Mouse (Mus musculus): ENCODE data around the gene 2310030G06Rik. TPM values are rescaled to one million over a fixed set of nuclear protein-coding genes. Genes with fewer than 3 reads are reported as not detected.

The 2310030G06Rik gene
- total and polyA plus RNA-seq, 3 experiments = not detected

DNA sequence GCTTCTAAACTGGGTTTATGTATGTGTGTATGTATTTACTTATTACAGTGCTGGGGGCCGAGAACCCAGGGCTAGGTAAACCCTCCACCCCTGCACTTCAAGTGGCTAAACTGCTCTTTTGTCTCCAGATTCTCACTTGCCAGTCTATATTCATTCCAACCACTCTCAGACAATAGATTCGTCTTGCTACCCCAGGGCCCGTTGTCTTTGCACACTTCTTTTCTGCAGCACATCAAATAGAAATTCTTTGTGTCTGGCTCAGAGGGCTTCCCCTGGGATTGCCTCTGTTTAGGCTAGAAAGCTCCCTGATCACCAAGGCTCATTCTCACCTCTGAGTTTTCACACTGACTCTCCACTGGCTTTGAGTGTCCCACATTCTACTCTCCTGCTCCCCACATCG is 13.8 kb downstream of the 2310030G06Rik start:
- H3K4me3 ChIP-seq (ENCODE audit: control insufficient read depth in 1 of 2, insufficient read depth in 1 of 2, low read depth in 2 of 2, low read length in 2 of 2) = no peak overlapping the region
- H3K9ac ChIP-seq (ENCODE audit: control insufficient read depth, low read depth, low read length, poor library complexity, severe bottlenecking) = no peak overlapping the region
- no peak for DNase-seq (ENCODE audit: low read depth, low spot score)
- H3K27ac ChIP-seq (ENCODE audit: control insufficient read depth, low read depth, low read length) = no peak overlapping the region
- H3K27me3 ChIP-seq (ENCODE audit: control insufficient read depth in 1 of 2, insufficient read depth in 2 of 2, low read length in 2 of 2) = peaks cover 0 to 8% of the 10 kb centered on the region in 2 experiments
- TF ChIP-seq POLR2AphosphoS2 (IDR thresholded peaks at IDR 0.05; ENCODE audit: low read length) (no peak), MYB (IDR thresholded peaks at IDR 0.05; ENCODE audit: low read depth, low read length) (no peak), EP300 (IDR thresholded peaks at IDR 0.05; ENCODE audit: low read depth in 1 of 2, low read length in 2 of 2) (no peak), MAZ (IDR thresholded peaks at IDR 0.05; ENCODE audit: low read depth, low read length) (no peak), USF1 (IDR thresholded peaks at IDR 0.05; ENCODE audit: low read depth, low read length) (no peak), ETS1 (IDR thresholded peaks at IDR 0.05; ENCODE audit: low read depth, low read length) (no peak), NRF1 (IDR thresholded peaks at IDR 0.05; ENCODE audit: insufficient read depth, low read depth, low read length, poor library complexity, severe bottlenecking) (no peak), GATA1 (IDR thresholded peaks at IDR 0.05; ENCODE audit: low read depth, low read length) (no peak), BHLHE40 (IDR thresholded peaks at IDR 0.05; ENCODE audit: borderline replicate concordance, low read depth, low read length) (no peak), POLR2AphosphoS5 (IDR thresholded peaks at IDR 0.05; ENCODE audit: borderline replicate concordance, low read depth, low read length) (no peak), RAD21 (IDR thresholded peaks at IDR 0.05; ENCODE audit: low read depth, low read length) (no peak), ZNF384 (IDR thresholded peaks at IDR 0.05; ENCODE audit: low read depth, low read length) (no peak)
- H3K4me1 ChIP-seq (ENCODE audit: control insufficient read depth in 1 of 2, insufficient read depth in 2 of 2, low read length in 2 of 2) = no peaks in the 10 kb centered on the region
- no peaks in the 10 kb centered on the region for H3K36me3 ChIP-seq (ENCODE audit: control insufficient read depth in 1 of 2, insufficient read depth in 2 of 2, low read length in 2 of 2)
- no peaks in the 10 kb centered on the region for H3K79me2 ChIP-seq (ENCODE audit: control insufficient read depth, insufficient read depth, low read length, poor library complexity)
- no peaks in the 10 kb centered on the region for H3K9me3 ChIP-seq (replicated peaks; ENCODE audit: insufficient read depth, low read length)

DNA sequence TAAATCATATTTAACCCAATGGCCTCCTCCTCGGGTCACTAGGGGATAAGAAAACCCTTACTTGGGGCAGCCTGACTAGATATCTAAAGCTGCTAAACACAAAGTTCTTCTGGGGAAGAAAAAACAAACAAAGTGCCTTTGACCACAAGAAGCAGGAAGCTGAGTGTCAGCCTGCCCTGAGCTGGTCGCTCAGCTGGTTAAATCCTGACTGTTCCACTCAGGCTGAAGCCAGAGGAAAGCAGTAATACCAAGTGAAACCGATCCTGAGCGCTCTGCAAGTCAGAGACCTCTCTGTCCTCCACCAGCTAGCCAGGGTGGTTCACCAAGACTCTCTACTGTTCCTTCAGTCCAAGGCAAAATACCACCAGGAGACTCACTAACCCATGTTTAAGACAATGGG is 16.7 kb downstream of the 2310030G06Rik start:
- DNase-seq (ENCODE audit: low read depth, low spot score) = no peak
- H3K27me3 ChIP-seq (ENCODE audit: control insufficient read depth in 1 of 2, insufficient read depth in 2 of 2, low read length in 2 of 2) = peaks cover 0 to 9% of the 10 kb centered on the region in 2 experiments; a peak in 3 of 4 replicates
- H3K36me3 ChIP-seq (ENCODE audit: control insufficient read depth in 1 of 2, insufficient read depth in 2 of 2, low read length in 2 of 2) = no peaks in the 10 kb centered on the region
- H3K9me3 ChIP-seq (replicated peaks; ENCODE audit: insufficient read depth, low read length) = no peaks in the 10 kb centered on the region
- no peaks in the 10 kb centered on the region for H3K79me2 ChIP-seq (ENCODE audit: control insufficient read depth, insufficient read depth, low read length, poor library complexity)
- H3K27ac ChIP-seq (ENCODE audit: control insufficient read depth, low read depth, low read length) = no peak overlapping the region
- no peak overlapping the region for H3K4me3 ChIP-seq (ENCODE audit: control insufficient read depth in 1 of 2, insufficient read depth in 1 of 2, low read depth in 2 of 2, low read length in 2 of 2)
- H3K9ac ChIP-seq (ENCODE audit: control insufficient read depth, low read depth, low read length, poor library complexity, severe bottlenecking) = no peak overlapping the region
- no peak for TF ChIP-seq NELFE (IDR thresholded peaks at IDR 0.05; ENCODE audit: low read depth, low read length)
- TF ChIP-seq POLR2A (IDR thresholded peaks at IDR 0.05; ENCODE audit: control insufficient read depth in 1 of 2, insufficient read depth in 1 of 2, low read depth in 1 of 2, low read length in 2 of 2, poor library complexity in 1 of 2) = no peak
- TF ChIP-seq MXI1 (IDR thresholded peaks at IDR 0.05; ENCODE audit: low read depth, low read length) = no peak
- TF ChIP-seq TBP (IDR thresholded peaks at IDR 0.05; ENCODE audit: low read depth, low read length) = no peak
- TF ChIP-seq ZKSCAN1 (IDR thresholded peaks at IDR 0.05; ENCODE audit: low read depth, low read length) = no peak
- no peak for TF ChIP-seq MAX (IDR thresholded peaks at IDR 0.05; ENCODE audit: low read length)
- TF ChIP-seq USF2 (IDR thresholded peaks at IDR 0.05; ENCODE audit: borderline replicate concordance in 1 of 2, insufficient read depth in 1 of 2, low read depth in 1 of 2, low read length in 2 of 2) = no peak
- no peak for TF ChIP-seq JUND (IDR thresholded peaks at IDR 0.05; ENCODE audit: low read depth, low read length)
- no peak for TF ChIP-seq MAFK (IDR thresholded peaks at IDR 0.05; ENCODE audit: borderline replicate concordance, low read depth, low read length)
- no peak for TF ChIP-seq E2F4 (IDR thresholded peaks at IDR 0.05; ENCODE audit: borderline replicate concordance, low read depth, low read length)
- no peak for TF ChIP-seq RCOR1 (IDR thresholded peaks at IDR 0.05; ENCODE audit: low read depth, low read length)
- TF ChIP-seq ZNF384 (IDR thresholded peaks at IDR 0.05; ENCODE audit: low read depth, low read length) = no peak
- no peak for TF ChIP-seq GATA1 (IDR thresholded peaks at IDR 0.05; ENCODE audit: low read depth, low read length)
- TF ChIP-seq GABPA (IDR thresholded peaks at IDR 0.05; ENCODE audit: low read depth, low read length) = no peak
- TF ChIP-seq EP300 (IDR thresholded peaks at IDR 0.05; ENCODE audit: low read depth in 1 of 2, low read length in 2 of 2) = no peak
- H3K4me1 ChIP-seq (ENCODE audit: control insufficient read depth in 1 of 2, insufficient read depth in 2 of 2, low read length in 2 of 2) = no peaks in the 10 kb centered on the region

All from MEL (cell line).